9 mouse cellular contexts compared by ENCODE assay signal in the genomic region with DNA sequence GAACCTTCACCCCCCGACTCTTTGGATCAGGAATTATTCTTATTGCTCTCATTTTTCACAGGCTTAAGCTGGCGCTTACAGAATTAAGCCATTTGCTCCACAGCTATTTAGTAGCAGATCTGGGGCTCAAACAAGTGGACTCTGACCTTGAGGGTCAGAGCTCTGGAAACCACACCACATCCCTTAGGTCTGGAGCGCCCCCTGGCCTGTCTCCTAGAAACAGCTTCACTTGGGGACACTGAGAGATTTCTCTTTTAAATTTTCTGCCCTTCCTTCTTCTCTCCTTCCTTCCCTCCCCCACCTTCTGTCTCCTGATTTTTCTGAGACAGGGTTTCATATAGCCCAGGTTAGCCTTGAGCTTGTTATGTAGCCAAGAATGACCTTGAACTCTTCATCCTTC. TPM values are rescaled to one million over a fixed set of nuclear protein-coding genes. Genes with fewer than 3 reads are reported as not detected.
DNase-seq lines count a peak whose midpoint lies in the region; ATAC-seq and TF ChIP-seq lines count a peak whose summit lies in the region.
"Had no signal": no experiment of that assay in that cellular context is flagged by ENCODE, and none has a peak within 500 bp of the region (broad histone marks: within the 10 kb centered on the region; RNA-seq: fewer than 3 reads in every experiment).

No protein-coding gene starts in this region.

- H3K36me3 ChIP-seq in midbrain, embryonic 10.5 days, result no peaks in the 10 kb centered on the region
- no peaks in the 10 kb centered on the region for H3K36me3 ChIP-seq in midbrain, embryonic 16.5 days (ENCODE audit: control insufficient read depth, insufficient read depth, low read length)
- no peaks in the 10 kb centered on the region for H3K36me3 ChIP-seq in intestine, postnatal 0 days (ENCODE audit: control insufficient read depth, insufficient read depth)

- no peak overlapping the region for H3K4me2 ChIP-seq in midbrain, embryonic 16.5 days (ENCODE audit: low read length)
- no peak overlapping the region for H3K4me2 ChIP-seq in intestine, postnatal 0 days (replicated peaks; ENCODE audit: low read depth)

- peaks cover 88% of the 10 kb centered on the region for H3K27me3 ChIP-seq in midbrain, embryonic 10.5 days (ENCODE audit: low read depth, poor library complexity, severe bottlenecking)
- H3K27me3 ChIP-seq in midbrain, embryonic 16.5 days (ENCODE audit: control insufficient read depth, insufficient read depth, low read depth, low read length), result no peaks in the 10 kb centered on the region
- no peaks in the 10 kb centered on the region for H3K27me3 ChIP-seq in intestine, postnatal 0 days (replicated peaks; ENCODE audit: control insufficient read depth, insufficient read depth, low read length)

- WGBS in midbrain, embryonic 10.5 days, result 18% methylated on average over 3 of the region's 3 CpGs
- WGBS in midbrain, embryonic 16.5 days, result 10% methylated on average over 3 of the region's 3 CpGs
- WGBS in intestine, postnatal 0 days, result 25% methylated on average over 3 of the region's 3 CpGs

- no peak for TF ChIP-seq POLR2A in bone marrow macrophage, adult 2 months (IDR thresholded peaks at IDR 0.05; ENCODE audit: borderline replicate concordance, low read depth, low read length)

- DNase-seq in cerebellum, adult 18-20 months, result peak; percentile 65 to 78
- DNase-seq in midbrain, embryonic 10.5 days (ENCODE audit: low spot score), result peak; percentile 72
- peak; percentile 50 for DNase-seq in mesoderm, embryonic 11.5 days (ENCODE audit: low read depth, low spot score)
- DNase-seq in layer of hippocampus, postnatal 36 days, result no peak

- peaks cover 27% of the 10 kb centered on the region for H3K4me1 ChIP-seq in midbrain, embryonic 10.5 days
- no peaks in the 10 kb centered on the region; the same call in 1 of the 2 replicates for H3K4me1 ChIP-seq in midbrain, embryonic 16.5 days (ENCODE audit: control insufficient read depth, insufficient read depth, low read length)
- peaks cover 18% of the 10 kb centered on the region for H3K4me1 ChIP-seq in bone marrow macrophage, adult 2 months (ENCODE audit: control insufficient read depth, insufficient read depth, low read length)
- H3K4me1 ChIP-seq in intestine, postnatal 0 days (replicated peaks; ENCODE audit: control insufficient read depth, insufficient read depth, low read length), result peaks cover 3% of the 10 kb centered on the region; the same call in 1 of the 2 replicates

- no peaks in the 10 kb centered on the region for H3K9me3 ChIP-seq in midbrain, embryonic 10.5 days (replicated peaks)
- H3K9me3 ChIP-seq in midbrain, embryonic 16.5 days (replicated peaks; ENCODE audit: control insufficient read depth, low read length, poor library complexity, severe bottlenecking), result no peaks in the 10 kb centered on the region
- no peaks in the 10 kb centered on the region for H3K9me3 ChIP-seq in intestine, postnatal 0 days (ENCODE audit: control insufficient read depth)

- H3K9ac ChIP-seq in midbrain, embryonic 16.5 days (ENCODE audit: low read depth, low read length), result no peak overlapping the region
- H3K9ac ChIP-seq in intestine, postnatal 0 days (ENCODE audit: low read depth, low read length), result no peak overlapping the region

- peak; percentile 84 for TF ChIP-seq CTCF in bone marrow macrophage, adult 2 months (IDR thresholded peaks at IDR 0.05; ENCODE audit: low read depth, low read length)
- peak; percentile 86 for TF ChIP-seq CTCF in intestine, postnatal 0 days (IDR thresholded peaks at IDR 0.05; ENCODE audit: low read depth)

- no peak for ATAC-seq in cerebellum, adult (ENCODE audit: insufficient number of reproducible peaks, low FRiP score, low TSS enrichment)
- ATAC-seq in midbrain, embryonic 16.5 days, result no peak
- ATAC-seq in intestine, postnatal 0 days, result peak; percentile 52; the same call in 1 of the 2 replicates

- no peak overlapping the region for H3K27ac ChIP-seq in midbrain, embryonic 10.5 days (replicated peaks)
- no peak overlapping the region for H3K27ac ChIP-seq in midbrain, embryonic 16.5 days (ENCODE audit: low read length)
- H3K27ac ChIP-seq in bone marrow macrophage, adult 2 months (ENCODE audit: insufficient read depth, low read depth, low read length), result no peak overlapping the region
- no peak overlapping the region for H3K27ac ChIP-seq in intestine, postnatal 0 days (ENCODE audit: low read depth, low read length)

- H3K4me3 ChIP-seq in midbrain, embryonic 10.5 days, result no peak overlapping the region
- H3K4me3 ChIP-seq in midbrain, embryonic 16.5 days (ENCODE audit: low read depth, low read length), result no peak overlapping the region
- H3K4me3 ChIP-seq in bone marrow macrophage, adult 2 months (ENCODE audit: insufficient read depth, low read length), result no peak overlapping the region
- H3K4me3 ChIP-seq in intestine, postnatal 0 days (ENCODE audit: low read depth, low read length), result no peak overlapping the region

RNA-seq across cellular contexts. Expression of gene Elmo2, which starts 10.9 kb away (rescaled TPM):
- 81.7 and 90.0 TPM in 2 replicates for polyA plus RNA-seq in midbrain, embryonic 10.5 days (2016; fragmentation: Nextera tagmentation; extraction: Ambion mirVana)
- polyA plus RNA-seq in midbrain, embryonic 16.5 days (2015; fragmentation: Nextera tagmentation; extraction: Ambion mirVana), result 108 and 112 TPM in 2 replicates
- 54.6 and 61.0 TPM in 2 replicates for polyA plus RNA-seq in bone marrow macrophage, adult 2 months (2012; ENCODE audit: insufficient read depth, insufficient read length, missing spikeins)
- polyA plus RNA-seq in intestine, postnatal 0 days (2015; fragmentation: Nextera tagmentation; extraction: Ambion mirVana), result 62.2 and 63.6 TPM in 2 replicates
- total RNA-seq in layer of hippocampus, postnatal 36 days (2021), result 100 to 1,000 TPM; 179 to 195 TPM

RNA-seq across cellular contexts. Expression of gene Zfp663, which starts 31.3 kb away (rescaled TPM):
- 6.0 and 7.2 TPM in 2 replicates for polyA plus RNA-seq in midbrain, embryonic 10.5 days (2016; fragmentation: Nextera tagmentation; extraction: Ambion mirVana)
- polyA plus RNA-seq in midbrain, embryonic 16.5 days (2015; fragmentation: Nextera tagmentation; extraction: Ambion mirVana), result 7.3 and 9.1 TPM in 2 replicates
- polyA plus RNA-seq in bone marrow macrophage, adult 2 months (2012; ENCODE audit: insufficient read depth, insufficient read length, missing spikeins), result not detected in 2 replicates
- 0.23 and 0.44 TPM in 2 replicates for polyA plus RNA-seq in intestine, postnatal 0 days (2015; fragmentation: Nextera tagmentation; extraction: Ambion mirVana)
- total RNA-seq in layer of hippocampus, postnatal 36 days (2021), result under 1 TPM; 0.15 to 0.66 TPM
- total RNA-seq: heart, adult 18-20 months had no signal

RNA-seq across cellular contexts. Expression of gene Slc35c2, which starts 49.5 kb away (rescaled TPM):
- polyA plus RNA-seq in midbrain, embryonic 10.5 days (2016; fragmentation: Nextera tagmentation; extraction: Ambion mirVana), result 72.8 and 73.0 TPM in 2 replicates
- 68.0 and 71.9 TPM in 2 replicates for polyA plus RNA-seq in midbrain, embryonic 16.5 days (2015; fragmentation: Nextera tagmentation; extraction: Ambion mirVana)
- 44.6 and 49.8 TPM in 2 replicates for polyA plus RNA-seq in bone marrow macrophage, adult 2 months (2012; ENCODE audit: insufficient read depth, insufficient read length, missing spikeins)
- polyA plus RNA-seq in intestine, postnatal 0 days (2015; fragmentation: Nextera tagmentation; extraction: Ambion mirVana), result 199 and 209 TPM in 2 replicates
- 10 to 100 TPM; 94.0 to 98.4 TPM for total RNA-seq in layer of hippocampus, postnatal 36 days (2021)

RNA-seq across cellular contexts. Expression of gene Zfp334, which starts 50.9 kb away (rescaled TPM):
- polyA plus RNA-seq in midbrain, embryonic 10.5 days (2016; fragmentation: Nextera tagmentation; extraction: Ambion mirVana), result 19.9 and 23.1 TPM in 2 replicates
- 9.5 and 9.7 TPM in 2 replicates for polyA plus RNA-seq in midbrain, embryonic 16.5 days (2015; fragmentation: Nextera tagmentation; extraction: Ambion mirVana)
- polyA plus RNA-seq in bone marrow macrophage, adult 2 months (2012; ENCODE audit: insufficient read depth, insufficient read length, missing spikeins), result 0.27 and 0.36 TPM in 2 replicates
- polyA plus RNA-seq in intestine, postnatal 0 days (2015; fragmentation: Nextera tagmentation; extraction: Ambion mirVana), result 0.82 and 0.90 TPM in 2 replicates
- total RNA-seq in layer of hippocampus, postnatal 36 days (2021), result 10 to 100 TPM; 15.6 to 16.5 TPM

Comparison
In these comparisons a context has a peak if more than half of its experiments do, and no peak if none do; other contexts are left out.
1. DNase-seq: peak in cerebellum, adult 18-20 months (2 of 2), midbrain, embryonic 10.5 days (single experiment) and mesoderm, embryonic 11.5 days (single experiment); none in layer of hippocampus, postnatal 36 days (0 of 2).